Mouse (Mus musculus): ENCODE measurements around the gene Upk3bl. TPM values are rescaled to one million over a fixed set of nuclear protein-coding genes. Genes with fewer than 3 reads are reported as not detected.
A peak's percentile ranks its signal among the peaks of the same experiment; 100 is the strongest.

Gene Upk3bl
- polyA plus RNA-seq (2014; fragmentation: Nextera tagmentation; extraction: Ambion mirVana), result 17.1 and 28.1 TPM in 2 replicates

GRCm38 (mm10) chr5:136054301-136055077 lies at the start of gene Upk3bl:
TSS of gene Upk3bl (plus strand) at chr5:136054492.
- Histone ChIP-seq H3K9me3 (ENCODE audit: control insufficient read depth, low read length) (no peaks in the 10 kb centered on the region), H3K27me3 (replicated peaks; ENCODE audit: control insufficient read depth, insufficient read depth, low read length) (no peaks in the 10 kb centered on the region), H3K4me3 (ENCODE audit: low read depth, low read length) (no peak within 1 kb of the TSS), H3K9ac (ENCODE audit: low read depth, low read length) (no peak within 1 kb of the TSS), H3K4me2 (ENCODE audit: low read depth, low read length) (no peak within 1 kb of the TSS), H3K27ac (replicated peaks; ENCODE audit: low read depth, low read length) (no peak within 1 kb of the TSS), H3K4me1 (ENCODE audit: control insufficient read depth, insufficient read depth, low read length) (peaks cover 9% of the 10 kb centered on the region), H3K36me3 (ENCODE audit: control insufficient read depth, insufficient read depth, low read length) (no peaks in the 10 kb centered on the region)
- WGBS, result 87% methylated on average over 10 of the region's 11 CpGs
- no peak for DNase-seq (ENCODE audit: low spot score)
- ATAC-seq (ENCODE audit: low read depth), result no peak

- Histone ChIP-seq H3K9ac (ENCODE audit: low read depth, low read length) (no peak overlapping the region), H3K9me3 (ENCODE audit: control insufficient read depth, low read length) (no peaks in the 10 kb centered on the region), H3K27ac (replicated peaks; ENCODE audit: low read depth, low read length) (no peak overlapping the region), H3K4me2 (ENCODE audit: low read depth, low read length) (no peak overlapping the region), H3K36me3 (ENCODE audit: control insufficient read depth, insufficient read depth, low read length) (peaks cover 10% of the 10 kb centered on the region), H3K4me3 (ENCODE audit: low read depth, low read length) (no peak overlapping the region), H3K4me1 (ENCODE audit: control insufficient read depth, insufficient read depth, low read length) (0 out of 2 replicates have a peak, but pooled peaks cover 3% of the 10 kb centered on the region), H3K27me3 (replicated peaks; ENCODE audit: control insufficient read depth, insufficient read depth, low read length) (no peaks in the 10 kb centered on the region)
- 59% methylated on average over 4 of the region's 4 CpGs for WGBS
- DNase-seq (ENCODE audit: low spot score) (no peak), ATAC-seq (ENCODE audit: low read depth) (no peak)
These were observed 49.8 kb upstream of the Upk3bl start for GRCm38 (mm10) chr5:136004537-136004936.

- Histone ChIP-seq H3K4me3 (ENCODE audit: low read depth, low read length) (no peak overlapping the region), H3K9ac (ENCODE audit: low read depth, low read length) (no peak overlapping the region), H3K36me3 (ENCODE audit: control insufficient read depth, insufficient read depth, low read length) (peaks cover 30% of the 10 kb centered on the region), H3K9me3 (ENCODE audit: control insufficient read depth, low read length) (no peaks in the 10 kb centered on the region), H3K4me1 (ENCODE audit: control insufficient read depth, insufficient read depth, low read length) (0 out of 2 replicates have a peak, but pooled peaks cover 2% of the 10 kb centered on the region), H3K27ac (replicated peaks; ENCODE audit: low read depth, low read length) (no peak overlapping the region), H3K27me3 (replicated peaks; ENCODE audit: control insufficient read depth, insufficient read depth, low read length) (no peaks in the 10 kb centered on the region), H3K4me2 (ENCODE audit: low read depth, low read length) (no peak overlapping the region)
- WGBS, result 72% methylated on average over 7 of the region's 7 CpGs
- no peak for ATAC-seq (ENCODE audit: low read depth)
- no peak for DNase-seq (ENCODE audit: low spot score)
These were observed 46.5 kb upstream of the Upk3bl start for GRCm38 (mm10) chr5:136007745-136008144.

- Histone ChIP-seq H3K4me3 (ENCODE audit: low read depth, low read length) (no peak overlapping the region), H3K27me3 (replicated peaks; ENCODE audit: control insufficient read depth, insufficient read depth, low read length) (no peaks in the 10 kb centered on the region), H3K4me2 (ENCODE audit: low read depth, low read length) (no peak overlapping the region), H3K27ac (replicated peaks; ENCODE audit: low read depth, low read length) (peak overlapping the region; percentile 80), H3K9ac (ENCODE audit: low read depth, low read length) (0 out of 2 replicates have a peak overlapping the region, but pooled peaks have one; percentile 34), H3K36me3 (ENCODE audit: control insufficient read depth, insufficient read depth, low read length) (peaks cover 37% of the 10 kb centered on the region), H3K4me1 (ENCODE audit: control insufficient read depth, insufficient read depth, low read length) (peaks cover 11% of the 10 kb centered on the region; the same call in 1 of the 2 replicates), H3K9me3 (ENCODE audit: control insufficient read depth, low read length) (no peaks in the 10 kb centered on the region)
- DNase-seq (ENCODE audit: low spot score) (no peak), ATAC-seq (ENCODE audit: low read depth) (no peak)
- WGBS, result 82% methylated on average over 10 of the region's 10 CpGs
These were observed 39.4 kb upstream of the Upk3bl start for GRCm38 (mm10) chr5:136014877-136015276.

- 68% methylated on average over 10 of the region's 10 CpGs for WGBS
- Histone ChIP-seq H3K9me3 (ENCODE audit: control insufficient read depth, low read length) (no peaks in the 10 kb centered on the region), H3K4me3 (ENCODE audit: low read depth, low read length) (no peak overlapping the region), H3K9ac (ENCODE audit: low read depth, low read length) (no peak overlapping the region), H3K27me3 (replicated peaks; ENCODE audit: control insufficient read depth, insufficient read depth, low read length) (no peaks in the 10 kb centered on the region), H3K27ac (replicated peaks; ENCODE audit: low read depth, low read length) (peak overlapping the region; percentile 80), H3K36me3 (ENCODE audit: control insufficient read depth, insufficient read depth, low read length) (peaks cover 33% of the 10 kb centered on the region), H3K4me1 (ENCODE audit: control insufficient read depth, insufficient read depth, low read length) (peaks cover 12% of the 10 kb centered on the region; the same call in 1 of the 2 replicates), H3K4me2 (ENCODE audit: low read depth, low read length) (no peak overlapping the region)
- ATAC-seq (ENCODE audit: low read depth) (no peak), DNase-seq (ENCODE audit: low spot score) (peak; percentile 45)
These were observed 38.7 kb upstream of the Upk3bl start for GRCm38 (mm10) chr5:136015586-136015985.

GRCm38 (mm10) chr5:136016014-136016876 lies 38.0 kb upstream of the Upk3bl start:
- H3K9ac ChIP-seq (ENCODE audit: low read depth, low read length), result no peak overlapping the region
- peaks cover 12% of the 10 kb centered on the region; the same call in 1 of the 2 replicates for H3K4me1 ChIP-seq (ENCODE audit: control insufficient read depth, insufficient read depth, low read length)
- WGBS, result 52% methylated on average over 10 of the region's 10 CpGs
- H3K4me3 ChIP-seq (ENCODE audit: low read depth, low read length), result no peak overlapping the region
- peaks cover 30% of the 10 kb centered on the region for H3K36me3 ChIP-seq (ENCODE audit: control insufficient read depth, insufficient read depth, low read length)
- H3K27ac ChIP-seq (replicated peaks; ENCODE audit: low read depth, low read length), result peak overlapping the region; percentile 80
- ATAC-seq (ENCODE audit: low read depth) (peak; percentile 78), DNase-seq (ENCODE audit: low spot score) (peak; percentile 79)
- no peaks in the 10 kb centered on the region for H3K9me3 ChIP-seq (ENCODE audit: control insufficient read depth, low read length)
- H3K27me3 ChIP-seq (replicated peaks; ENCODE audit: control insufficient read depth, insufficient read depth, low read length), result no peaks in the 10 kb centered on the region
- no peak overlapping the region for H3K4me2 ChIP-seq (ENCODE audit: low read depth, low read length)

GRCm38 (mm10) chr5:136017262-136017661 lies 37.0 kb upstream of the Upk3bl start:
- 83% methylated on average over 6 of the region's 6 CpGs for WGBS
- ATAC-seq (ENCODE audit: low read depth) (0 out of 2 replicates have a peak, but pooled peaks have one; percentile 12), DNase-seq (ENCODE audit: low spot score) (peak; percentile 49)
- Histone ChIP-seq H3K4me3 (ENCODE audit: low read depth, low read length) (no peak overlapping the region), H3K9me3 (ENCODE audit: control insufficient read depth, low read length) (no peaks in the 10 kb centered on the region), H3K9ac (ENCODE audit: low read depth, low read length) (no peak overlapping the region), H3K36me3 (ENCODE audit: control insufficient read depth, insufficient read depth, low read length) (peaks cover 26% of the 10 kb centered on the region), H3K4me2 (ENCODE audit: low read depth, low read length) (no peak overlapping the region), H3K4me1 (ENCODE audit: control insufficient read depth, insufficient read depth, low read length) (peaks cover 12% of the 10 kb centered on the region; the same call in 1 of the 2 replicates), H3K27ac (replicated peaks; ENCODE audit: low read depth, low read length) (peak overlapping the region; percentile 61), H3K27me3 (replicated peaks; ENCODE audit: control insufficient read depth, insufficient read depth, low read length) (no peaks in the 10 kb centered on the region)

GRCm38 (mm10) chr5:136018726-136019125 lies 35.6 kb upstream of the Upk3bl start:
- DNase-seq (ENCODE audit: low spot score) (no peak), ATAC-seq (ENCODE audit: low read depth) (no peak)
- Histone ChIP-seq H3K27me3 (replicated peaks; ENCODE audit: control insufficient read depth, insufficient read depth, low read length) (no peaks in the 10 kb centered on the region), H3K36me3 (ENCODE audit: control insufficient read depth, insufficient read depth, low read length) (0 out of 2 replicates have a peak, but pooled peaks cover 16% of the 10 kb centered on the region), H3K9ac (ENCODE audit: low read depth, low read length) (no peak overlapping the region), H3K4me3 (ENCODE audit: low read depth, low read length) (no peak overlapping the region), H3K27ac (replicated peaks; ENCODE audit: low read depth, low read length) (no peak overlapping the region), H3K4me1 (ENCODE audit: control insufficient read depth, insufficient read depth, low read length) (peaks cover 12% of the 10 kb centered on the region; the same call in 1 of the 2 replicates), H3K9me3 (ENCODE audit: control insufficient read depth, low read length) (no peaks in the 10 kb centered on the region), H3K4me2 (ENCODE audit: low read depth, low read length) (no peak overlapping the region)
- WGBS, result 83% methylated on average over 2 of the region's 2 CpGs
